Mouse (Mus musculus): ENCODE measurements around the gene Gon4l. TPM values are rescaled to one million over a fixed set of nuclear protein-coding genes. Genes with fewer than 3 reads are reported as not detected.

Gene Gon4l
- 10.7 TPM for polyA plus RNA-seq (2014; fragmentation: Illumina TruSeq; extraction: RNeasy Lipid Tissue Mini Kit (QIAGEN cat#74804); ENCODE audit: low read depth, low replicate concordance)

GRCm38 (mm10) chr3:88834951-88835491, at the start of gene Gon4l:
Gene Gon4l (plus strand): TSS chr3:88835231.

GRCm38 (mm10) chr3:88913511-88914383, 78.7 kb downstream of the Gon4l start, which contains the start of gene Msto1:
Gene Msto1 (minus strand): TSS chr3:88913999.

GRCm38 (mm10) chr3:88950576-88951326, 115.7 kb downstream of the Gon4l start, which contains the start of the genes Ash1l and Dap3:
Gene Ash1l (plus strand): TSS chr3:88950622.
Gene Dap3 (minus strand): TSS chr3:88951181.

Other genes with a start within 250 kb of the Gon4l start
- 22.3 TPM for gene Arhgef2, start 229.3 kb upstream of the Gon4l start, polyA plus RNA-seq (2014; fragmentation: Illumina TruSeq; extraction: RNeasy Lipid Tissue Mini Kit (QIAGEN cat#74804); ENCODE audit: low read depth, low replicate concordance)
- gene Rxfp4, start 182.1 kb upstream of the Gon4l start, polyA plus RNA-seq (2014; fragmentation: Illumina TruSeq; extraction: RNeasy Lipid Tissue Mini Kit (QIAGEN cat#74804); ENCODE audit: low read depth, low replicate concordance), result not detected
- gene Khdc4, start 149.4 kb upstream of the Gon4l start, polyA plus RNA-seq (2014; fragmentation: Illumina TruSeq; extraction: RNeasy Lipid Tissue Mini Kit (QIAGEN cat#74804); ENCODE audit: low read depth, low replicate concordance), result 144 TPM
- 20.7 TPM for gene Rit1, start 118.4 kb upstream of the Gon4l start, polyA plus RNA-seq (2014; fragmentation: Illumina TruSeq; extraction: RNeasy Lipid Tissue Mini Kit (QIAGEN cat#74804); ENCODE audit: low read depth, low replicate concordance)
- 14.2 TPM for gene Syt11, start 60.1 kb upstream of the Gon4l start, polyA plus RNA-seq (2014; fragmentation: Illumina TruSeq; extraction: RNeasy Lipid Tissue Mini Kit (QIAGEN cat#74804); ENCODE audit: low read depth, low replicate concordance)
- 0.54 TPM for gene Msto1, start 78.8 kb downstream of the Gon4l start, polyA plus RNA-seq (2014; fragmentation: Illumina TruSeq; extraction: RNeasy Lipid Tissue Mini Kit (QIAGEN cat#74804); ENCODE audit: low read depth, low replicate concordance)
- 52.7 TPM for gene Ash1l, start 115.4 kb downstream of the Gon4l start, polyA plus RNA-seq (2014; fragmentation: Illumina TruSeq; extraction: RNeasy Lipid Tissue Mini Kit (QIAGEN cat#74804); ENCODE audit: low read depth, low replicate concordance)
- gene Dap3, start 116.0 kb downstream of the Gon4l start, polyA plus RNA-seq (2014; fragmentation: Illumina TruSeq; extraction: RNeasy Lipid Tissue Mini Kit (QIAGEN cat#74804); ENCODE audit: low read depth, low replicate concordance), result 86.3 TPM

Measured in sigmoid colon, adult 10 weeks (tissue).